Mouse (Mus musculus) limb, embryonic 14.5 days (tissue): ENCODE data around the gene Nsun7. TPM values are rescaled to one million over a fixed set of nuclear protein-coding genes. Genes with fewer than 3 reads are reported as not detected.

Source experiments
- ATAC-seq: fragments of 200-750 bp; cut with Nextera tagmentation; 2 replicates; pipeline ENCODE4 v1.8.0; 2017; ENCODE audit warnings: low read depth, moderate number of reproducible peaks, moderate TSS enrichment; ENCODE audit not compliant: low FRiP score
- DNase-seq: peaks from one replicate; pipeline ENCODE4 v3.0.0-alpha.2; 2015; ENCODE audit warnings: low spot score
- H3K27ac ChIP-seq: fragments of 300-500 bp; sonication (generic); replicated peaks from 2 replicates; pipeline ENCODE4 v1.5.1; 2014; ENCODE audit warnings: low read depth, mild to moderate bottlenecking, low read length, moderate library complexity, mixed read lengths
- H3K27me3 ChIP-seq: fragments of 300-500 bp; sonication (generic); 2 replicates; pipeline ENCODE4 v1.6.1; 2014; ENCODE audit warnings: low read length, mixed read lengths; ENCODE audit not compliant: control insufficient read depth, insufficient read depth
- H3K36me3 ChIP-seq: fragments of 300-500 bp; sonication (generic); 2 replicates; pipeline ENCODE4 v1.6.1; 2014; ENCODE audit warnings: mild to moderate bottlenecking, low read length, moderate library complexity, mixed read lengths; ENCODE audit not compliant: control insufficient read depth, insufficient read depth
- H3K4me1 ChIP-seq: fragments of 300-500 bp; sonication (generic); 2 replicates; pipeline ENCODE4 v1.6.1; 2014; ENCODE audit warnings: antibody characterized with exemption, low read length, mixed read lengths; ENCODE audit not compliant: control insufficient read depth, insufficient read depth
- H3K4me2 ChIP-seq: fragments of 300-500 bp; sonication (generic); replicated peaks from 2 replicates; pipeline ENCODE4 v1.6.1; 2014; ENCODE audit warnings: low read depth, mild to moderate bottlenecking, low read length, moderate library complexity; ENCODE audit not compliant: severe bottlenecking
- H3K4me3 ChIP-seq: fragments of 300-500 bp; sonication (generic); replicated peaks from 2 replicates; pipeline ENCODE4 v1.5.1; 2014; ENCODE audit warnings: low read length
- H3K9ac ChIP-seq: fragments of 300-500 bp; sonication (generic); 2 replicates; pipeline ENCODE4 v1.6.1; 2014; ENCODE audit warnings: mild to moderate bottlenecking, low read depth, low read length, moderate library complexity; ENCODE audit not compliant: severe bottlenecking
- H3K9me3 ChIP-seq: fragments of 300-500 bp; sonication (generic); 2 replicates; pipeline ENCODE4 v1.6.1; 2016; ENCODE audit warnings: low read length; ENCODE audit not compliant: control insufficient read depth
- POLR2A ChIP-seq: fragments of 200-500 bp; IDR thresholded peaks from 2 replicates; pipeline ENCODE4 v1.8.0; 2012; ENCODE audit warnings: inconsistent platforms, mild to moderate bottlenecking, moderate library complexity, borderline replicate concordance; ENCODE audit not compliant: insufficient read depth, insufficient read length; ENCODE audit errors: extremely low read depth
- whole genome bisulfite sequencing: fragments of 180-500 bp; shearing (Covaris S2); extraction: QIAGEN DNeasy Blood & Tissue Kit; methylation state at CpG from one replicate; pipeline ENCODE4 v1.1.7; 2014; 5-methylcytosine and 5-hydroxymethylcytosine counted together
- polyA plus RNA-seq, 2 experiments: library from polyadenylated mRNA; depleted of rRNA in 1 of 2; stranded (reverse) in 1 of 2; unstranded in 1 of 2; fragments of >200 nt; fragmentation: Nextera tagmentation in 1 of 2; extraction: Ambion mirVana in 1 of 2; gene quantifications; 2 replicates each; pipeline versions ENCODE4 v1.2.1 to v1.2.3; 2012 to 2014

The Nsun7 gene
- polyA plus RNA-seq, 2 experiments = 0.33 to 2.4 TPM

- H3K4me3 ChIP-seq = no peak overlapping the region
- WGBS = 70% methylated on average over 17 of the region's 17 CpGs
- no peak for ATAC-seq
Observed at GRCm38 (mm10) chr5:66340356-66341102, 80.8 kb downstream of the Nsun7 start.

GRCm38 (mm10) chr5:66341848-66342247 is 82.2 kb downstream of the Nsun7 start:
- WGBS = 32% methylated on average over 10 of the region's 10 CpGs
- no peak overlapping the region for H3K4me2 ChIP-seq
- H3K36me3 ChIP-seq = no peaks in the 10 kb centered on the region
- no peak overlapping the region for H3K4me3 ChIP-seq
- no peak overlapping the region for H3K27ac ChIP-seq
- no peak for DNase-seq
- no peaks in the 10 kb centered on the region for H3K9me3 ChIP-seq
- H3K27me3 ChIP-seq = no peaks in the 10 kb centered on the region
- H3K9ac ChIP-seq = no peak overlapping the region
- TF ChIP-seq POLR2A = no peak
- peaks cover 9% of the 10 kb centered on the region for H3K4me1 ChIP-seq
- ATAC-seq = no peak

More at GRCm38 (mm10) chr5:66340356-66341102, 80.8 kb downstream of the Nsun7 start:
- no peak overlapping the region for H3K27ac ChIP-seq
- no peak overlapping the region for H3K9ac ChIP-seq
- H3K9me3 ChIP-seq = no peaks in the 10 kb centered on the region
- no peak for TF ChIP-seq POLR2A
- DNase-seq = no peak
- no peaks in the 10 kb centered on the region for H3K27me3 ChIP-seq
- H3K36me3 ChIP-seq = no peaks in the 10 kb centered on the region
- peaks cover 9% of the 10 kb centered on the region for H3K4me1 ChIP-seq
- no peak overlapping the region for H3K4me2 ChIP-seq

DNA sequence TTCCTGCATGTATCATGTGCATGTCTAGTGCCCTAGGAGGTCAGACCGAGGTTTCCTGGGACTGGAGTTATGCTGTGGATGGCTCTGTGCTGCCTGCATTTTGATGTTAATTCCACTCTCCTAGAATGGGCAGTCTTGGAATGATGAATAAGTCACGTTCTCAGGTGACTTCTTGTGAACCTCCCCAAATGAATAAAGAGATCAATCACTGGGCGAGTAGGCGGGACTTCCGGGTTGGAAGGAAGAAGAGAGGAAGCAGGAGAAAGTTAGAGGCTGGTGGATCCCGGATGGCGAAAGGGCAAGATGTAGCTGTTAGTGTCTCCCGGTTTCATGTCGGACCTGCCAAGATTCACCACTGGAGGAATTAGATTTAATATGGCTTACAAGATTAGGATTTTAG is 82.6 kb downstream of the Nsun7 start:
- Histone ChIP-seq H3K4me1 (peaks cover 6% of the 10 kb centered on the region), H3K4me2 (no peak overlapping the region), H3K27me3 (no peaks in the 10 kb centered on the region), H3K36me3 (no peaks in the 10 kb centered on the region), H3K4me3 (no peak overlapping the region), H3K27ac (no peak overlapping the region), H3K9me3 (no peaks in the 10 kb centered on the region), H3K9ac (no peak overlapping the region)
- WGBS = 71% methylated on average over 9 of the region's 9 CpGs
- DNase-seq (no peak), ATAC-seq (no peak)
- TF ChIP-seq POLR2A = no peak

GRCm38 (mm10) chr5:66344182-66344581 is 84.5 kb downstream of the Nsun7 start:
- no peak overlapping the region for H3K4me3 ChIP-seq
- no peaks in the 10 kb centered on the region for H3K36me3 ChIP-seq
- WGBS = 70% methylated on average over 2 of the region's 2 CpGs
- H3K9me3 ChIP-seq = no peaks in the 10 kb centered on the region
- no peaks in the 10 kb centered on the region for H3K27me3 ChIP-seq
- H3K27ac ChIP-seq = no peak overlapping the region
- DNase-seq = no peak
- H3K9ac ChIP-seq = no peak overlapping the region
- no peaks in the 10 kb centered on the region for H3K4me1 ChIP-seq
- H3K4me2 ChIP-seq = no peak overlapping the region
- ATAC-seq = no peak
- no peak for TF ChIP-seq POLR2A

- WGBS = 24% methylated on average over 3 of the region's 3 CpGs
- no peak overlapping the region for H3K4me3 ChIP-seq
- no peaks in the 10 kb centered on the region for H3K4me1 ChIP-seq
- H3K27me3 ChIP-seq = no peaks in the 10 kb centered on the region
- H3K27ac ChIP-seq = no peak overlapping the region
- ATAC-seq = no peak
- H3K9ac ChIP-seq = no peak overlapping the region
- no peak overlapping the region for H3K4me2 ChIP-seq
- no peaks in the 10 kb centered on the region for H3K36me3 ChIP-seq
- DNase-seq = no peak
- H3K9me3 ChIP-seq = no peaks in the 10 kb centered on the region
- TF ChIP-seq POLR2A = no peak
Observed at GRCm38 (mm10) chr5:66345140-66345539, 85.4 kb downstream of the Nsun7 start.
